Mouse (Mus musculus) cortical plate, adult 2 months (tissue): ENCODE measurements at regions not wholly inside any gene's neighbourhood (a gene's known extent, or its start where the extent isn't known, plus 50 kb on each side); places are given as distances from the start of the nearest gene placed in this dataset.

Source experiments
- CTCF ChIP-seq: fragments of 200-500 bp; IDR thresholded peaks from 2 replicates; pipeline ENCODE4 v1.5.1; 2011; ENCODE audit warnings: mild to moderate bottlenecking, control low read depth, low read length; ENCODE audit not compliant: insufficient read depth; ENCODE audit errors: extremely low read depth
- POLR2A ChIP-seq: fragments of 200-500 bp; IDR thresholded peaks from 2 replicates; pipeline ENCODE4 v1.6.1; 2011; ENCODE audit warnings: mild to moderate bottlenecking, low read length, control low read depth; ENCODE audit not compliant: insufficient read depth; ENCODE audit errors: extremely low read depth

DNA sequence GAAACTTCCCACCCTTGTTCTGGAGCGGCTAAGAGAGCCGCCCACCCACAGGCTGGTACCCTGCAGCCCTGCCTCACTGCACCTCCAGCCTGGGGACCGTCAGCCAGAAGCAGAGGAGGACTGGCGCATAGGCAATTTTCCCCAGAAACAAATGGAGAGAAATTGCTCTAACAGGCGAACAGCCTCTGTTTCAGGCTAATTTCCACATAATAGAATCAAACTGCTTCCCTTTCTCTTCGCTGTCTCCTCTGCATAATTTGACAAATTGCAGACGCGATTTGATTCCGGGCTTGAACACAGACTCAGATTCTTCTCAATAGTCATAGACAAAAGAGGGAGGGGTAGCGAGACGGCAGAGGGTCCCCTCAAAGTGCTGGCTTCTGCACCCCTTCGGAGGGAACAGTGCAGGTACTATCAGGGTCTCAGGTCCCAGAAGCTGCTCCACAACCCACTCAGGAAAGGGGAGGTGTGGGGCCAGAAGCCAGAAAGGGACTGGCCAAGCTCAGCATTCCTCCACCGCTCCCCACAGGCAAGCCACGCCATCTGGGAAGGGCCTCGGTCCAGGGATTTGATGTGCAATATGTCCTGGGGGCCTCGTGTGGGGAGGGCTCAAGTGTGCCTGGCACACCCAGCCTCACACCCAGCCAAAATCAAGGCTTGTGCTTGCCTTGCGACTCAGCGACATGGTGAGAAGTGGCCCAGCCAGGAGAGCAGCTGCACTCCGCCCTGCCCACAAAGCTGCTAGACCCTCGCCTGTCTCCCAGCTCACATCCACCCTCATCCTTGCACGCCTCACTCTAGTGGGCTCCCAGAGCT, 53.7 kb upstream of the A530016L24Rik start:
- TF ChIP-seq POLR2A: no peak
- TF ChIP-seq CTCF: no peak
